ENCODE assay signal across 49 mouse cellular contexts in genomic region chr5:87589916-87590315, GRCm38 (mm10). TPM values are rescaled to one million over a fixed set of nuclear protein-coding genes. Genes with fewer than 3 reads are reported as not detected.
"Had no signal": no experiment of that assay in that cellular context is flagged by ENCODE, and none has a peak within 500 bp of the region (broad histone marks: within the 10 kb centered on the region; RNA-seq: fewer than 3 reads in every experiment).

No protein-coding gene starts in this region.

- H3K9ac ChIP-seq: heart, embryonic 12.5 days; heart, embryonic 13.5 days; heart, embryonic 15.5 days; hindbrain, embryonic 12.5 days; hindbrain, embryonic 13.5 days; hindbrain, embryonic 14.5 days; hindbrain, embryonic 15.5 days; intestine, embryonic 15.5 days; kidney, embryonic 15.5 days had no signal

- H3K4me2 ChIP-seq: heart, embryonic 11.5 days; heart, embryonic 12.5 days; heart, embryonic 13.5 days; heart, embryonic 15.5 days; hindbrain, embryonic 12.5 days; hindbrain, embryonic 13.5 days; hindbrain, embryonic 14.5 days; hindbrain, embryonic 15.5 days; intestine, embryonic 15.5 days; kidney, embryonic 15.5 days had no signal

- H3K9me3 ChIP-seq: heart, embryonic 10.5 days; heart, embryonic 12.5 days; heart, embryonic 13.5 days; heart, embryonic 15.5 days; hindbrain, embryonic 10.5 days; hindbrain, embryonic 12.5 days; hindbrain, embryonic 13.5 days; hindbrain, embryonic 15.5 days; intestine, embryonic 15.5 days; kidney, embryonic 15.5 days had no signal

- H3K4me1 ChIP-seq: heart, embryonic 10.5 days; heart, embryonic 12.5 days; heart, embryonic 13.5 days; heart, embryonic 15.5 days; hindbrain, embryonic 10.5 days; hindbrain, embryonic 12.5 days; hindbrain, embryonic 13.5 days; hindbrain, embryonic 15.5 days; intestine, embryonic 15.5 days; kidney, embryonic 15.5 days had no signal

- H3K4me3 ChIP-seq: heart, embryonic 10.5 days; heart, embryonic 12.5 days; heart, embryonic 13.5 days; heart, embryonic 15.5 days; hindbrain, embryonic 10.5 days; hindbrain, embryonic 12.5 days; hindbrain, embryonic 13.5 days; hindbrain, embryonic 15.5 days; intestine, embryonic 15.5 days; kidney, embryonic 15.5 days; layer of hippocampus, adult 2 months had no signal

- ATAC-seq: hindbrain, embryonic 16.5 days; hindbrain, postnatal 0 days; inflammation-experienced regulatory T-cells, adult 6 months; intestine, embryonic 15.5 days; intestine, embryonic 16.5 days; intestine, postnatal 0 days had no signal

- DNase-seq: heart, postnatal 10 days; heart, postnatal 14 days; heart, postnatal 36 days; heart, postnatal 4 days; kidney, adult 11 months; kidney, adult 18-20 months; kidney, adult 2 months; kidney, adult 8-10 months; kidney, adult 9 months; kidney, postnatal 10 days; kidney, postnatal 14 days; kidney, postnatal 25 days; kidney, postnatal 36 days; kidney, postnatal 4 days; layer of hippocampus, adult 9-11 months; layer of hippocampus, postnatal 36 days had no signal

- H3K36me3 ChIP-seq: heart, embryonic 10.5 days; heart, embryonic 12.5 days; heart, embryonic 13.5 days; heart, embryonic 15.5 days; hindbrain, embryonic 10.5 days; hindbrain, embryonic 12.5 days; hindbrain, embryonic 13.5 days; hindbrain, embryonic 15.5 days; intestine, embryonic 15.5 days; kidney, embryonic 15.5 days had no signal

- H3K27ac ChIP-seq: heart, embryonic 10.5 days; heart, embryonic 13.5 days; heart, embryonic 15.5 days; hindbrain, embryonic 10.5 days; hindbrain, embryonic 12.5 days; hindbrain, embryonic 13.5 days; hindbrain, embryonic 14.5 days; hindbrain, embryonic 15.5 days; hindbrain, postnatal 0 days; intestine, embryonic 15.5 days; kidney, embryonic 15.5 days; kidney, postnatal 0 days; layer of hippocampus, adult 2 months had no signal

- H3K27me3 ChIP-seq: heart, embryonic 12.5 days; heart, embryonic 13.5 days; heart, embryonic 15.5 days; hindbrain, embryonic 12.5 days; hindbrain, embryonic 13.5 days; hindbrain, embryonic 15.5 days; intestine, embryonic 15.5 days; kidney, embryonic 15.5 days had no signal

RNA-seq across cellular contexts. Expression of gene Sult1e1, which starts 1.5 kb away (rescaled TPM):
- total RNA-seq: heart, postnatal 10 days; heart, postnatal 14 days; heart, postnatal 25 days; heart, postnatal 4 days; hematopoietic stem cell, adult 5-6 weeks; hindbrain, postnatal 0 days; layer of hippocampus, adult 18-20 months; layer of hippocampus, adult 2 months; layer of hippocampus, adult 8-10 months; layer of hippocampus, postnatal 10 days; layer of hippocampus, postnatal 14 days; layer of hippocampus, postnatal 25 days; layer of hippocampus, postnatal 36 days; left cerebral cortex, adult 18-20 months had no signal
- polyA plus RNA-seq: heart, embryonic 10.5 days; heart, embryonic 11.5 days; heart, embryonic 12.5 days; heart, embryonic 13.5 days; heart, embryonic 14.5 days; heart, embryonic 15.5 days; heart, embryonic 16.5 days; heart, postnatal 0 days; hindbrain, embryonic 10.5 days; hindbrain, embryonic 11.5 days; hindbrain, embryonic 12.5 days; hindbrain, embryonic 13.5 days; hindbrain, embryonic 14.5 days; hindbrain, embryonic 15.5 days; hindbrain, embryonic 16.5 days; hindbrain, postnatal 0 days; inflammation-experienced regulatory T-cells, adult 6 months; intestine, embryonic 14.5 days; intestine, embryonic 15.5 days; intestine, embryonic 16.5 days; intestine, postnatal 0 days; kidney, adult 2 months; large intestine, adult 2 months had no signal

RNA-seq across cellular contexts. Expression of gene Sult1d1, which starts 21.1 kb away (rescaled TPM):
- total RNA-seq: heart, postnatal 10 days; heart, postnatal 25 days; heart, postnatal 36 days; heart, postnatal 4 days; hematopoietic stem cell, adult 5-6 weeks; hindbrain, postnatal 0 days; layer of hippocampus, adult 18-20 months; layer of hippocampus, adult 2 months; layer of hippocampus, adult 8-10 months; layer of hippocampus, postnatal 10 days; layer of hippocampus, postnatal 14 days; layer of hippocampus, postnatal 25 days; layer of hippocampus, postnatal 36 days; left cerebral cortex, adult 18-20 months had no signal
- polyA plus RNA-seq: heart, embryonic 10.5 days; heart, embryonic 11.5 days; heart, embryonic 12.5 days; heart, embryonic 13.5 days; heart, embryonic 14.5 days; heart, embryonic 15.5 days; heart, postnatal 0 days; hindbrain, embryonic 10.5 days; hindbrain, embryonic 11.5 days; hindbrain, embryonic 12.5 days; hindbrain, embryonic 13.5 days; hindbrain, embryonic 14.5 days; hindbrain, embryonic 15.5 days; hindbrain, embryonic 16.5 days; hindbrain, postnatal 0 days had no signal

RNA-seq across cellular contexts. Expression of gene Sult1b1, which starts 51.9 kb away (rescaled TPM):
- total RNA-seq: heart, postnatal 10 days; heart, postnatal 14 days; heart, postnatal 25 days; heart, postnatal 36 days; heart, postnatal 4 days; hematopoietic stem cell, adult 5-6 weeks; hindbrain, postnatal 0 days; layer of hippocampus, adult 18-20 months; layer of hippocampus, adult 2 months; layer of hippocampus, adult 8-10 months; layer of hippocampus, postnatal 10 days; layer of hippocampus, postnatal 14 days; layer of hippocampus, postnatal 25 days; layer of hippocampus, postnatal 36 days; left cerebral cortex, adult 18-20 months had no signal
- polyA plus RNA-seq: heart, embryonic 11.5 days; heart, embryonic 12.5 days; heart, embryonic 13.5 days; heart, embryonic 14.5 days; heart, embryonic 15.5 days; heart, postnatal 0 days; hindbrain, embryonic 10.5 days; hindbrain, embryonic 12.5 days; hindbrain, embryonic 13.5 days; hindbrain, embryonic 14.5 days; hindbrain, embryonic 15.5 days; hindbrain, embryonic 16.5 days; hindbrain, postnatal 0 days; inflammation-experienced regulatory T-cells, adult 6 months had no signal
